Mouse (Mus musculus): ENCODE results near the gene Fndc8.

Gene Fndc8

GRCm38 (mm10) chr11:82891936-82892335, at the start of gene Fndc8:
TSS of gene Fndc8 (plus strand) at chr11:82892124.
- no peak for DNase-seq (ENCODE audit: low spot score)

GRCm38 (mm10) chr11:82844771-82845414, 47.0 kb upstream of the Fndc8 start:
- DNase-seq (ENCODE audit: low spot score), result no peak

- peak; percentile 80 for DNase-seq (ENCODE audit: low spot score)
Observed at GRCm38 (mm10) chr11:82845415-82846078, 46.4 kb upstream of the Fndc8 start.

- no peak for DNase-seq (ENCODE audit: low spot score)
Observed at GRCm38 (mm10) chr11:82846079-82846436, 45.9 kb upstream of the Fndc8 start.

GRCm38 (mm10) chr11:82846938-82847337, 45.0 kb upstream of the Fndc8 start:
- DNase-seq (ENCODE audit: low spot score), result no peak

GRCm38 (mm10) chr11:82847571-82848000, 44.3 kb upstream of the Fndc8 start:
- DNase-seq (ENCODE audit: low spot score), result no peak

GRCm38 (mm10) chr11:82850259-82850658, 41.7 kb upstream of the Fndc8 start:
- no peak for DNase-seq (ENCODE audit: low spot score)

- no peak for DNase-seq (ENCODE audit: low spot score)
Observed at GRCm38 (mm10) chr11:82852115-82852514, 39.8 kb upstream of the Fndc8 start.

- no peak for DNase-seq (ENCODE audit: low spot score)
Observed at GRCm38 (mm10) chr11:82852540-82852939, 39.4 kb upstream of the Fndc8 start.

- no peak for DNase-seq (ENCODE audit: low spot score)
Observed at GRCm38 (mm10) chr11:82852958-82853357, 39.0 kb upstream of the Fndc8 start.

GRCm38 (mm10) chr11:82854111-82854510, 37.8 kb upstream of the Fndc8 start:
- DNase-seq (ENCODE audit: low spot score), result no peak

GRCm38 (mm10) chr11:82855327-82855973, 36.5 kb upstream of the Fndc8 start:
- no peak for DNase-seq (ENCODE audit: low spot score)

- no peak for DNase-seq (ENCODE audit: low spot score)
Observed at GRCm38 (mm10) chr11:82856032-82856431, 35.9 kb upstream of the Fndc8 start.

- DNase-seq (ENCODE audit: low spot score), result peak; percentile 21
Observed at GRCm38 (mm10) chr11:82857307-82857848, 34.5 kb upstream of the Fndc8 start.

GRCm38 (mm10) chr11:82860759-82861158, 31.2 kb upstream of the Fndc8 start:
- DNase-seq (ENCODE audit: low spot score), result no peak

- DNase-seq (ENCODE audit: low spot score), result no peak
Observed at GRCm38 (mm10) chr11:82861558-82861957, 30.4 kb upstream of the Fndc8 start.

- no peak for DNase-seq (ENCODE audit: low spot score)
Observed at GRCm38 (mm10) chr11:82862638-82863037, 29.3 kb upstream of the Fndc8 start.

- no peak for DNase-seq (ENCODE audit: low spot score)
Observed at GRCm38 (mm10) chr11:82863059-82863458, 28.9 kb upstream of the Fndc8 start.

- no peak for DNase-seq (ENCODE audit: low spot score)
Observed at GRCm38 (mm10) chr11:82863488-82863931, 28.4 kb upstream of the Fndc8 start.

GRCm38 (mm10) chr11:82865957-82866356, 26.0 kb upstream of the Fndc8 start:
- DNase-seq (ENCODE audit: low spot score), result no peak

GRCm38 (mm10) chr11:82866850-82867564, 24.9 kb upstream of the Fndc8 start:
- no peak for DNase-seq (ENCODE audit: low spot score)

GRCm38 (mm10) chr11:82867956-82868355, 24.0 kb upstream of the Fndc8 start:
- DNase-seq (ENCODE audit: low spot score), result no peak

All from layer of hippocampus, adult 11-12 months (tissue).